Mouse (Mus musculus) MEL (cell line): Measurements from ENCODE around the gene Cldn8. TPM values are rescaled to one million over a fixed set of nuclear protein-coding genes. Genes with fewer than 3 reads are reported as not detected.

Experiments used
- DNase-seq: peaks from one replicate; pipeline ENCODE4 v3.0.0; 2011; ENCODE audit warnings: low read depth, low spot score
- H3K27ac ChIP-seq: 2 replicates; pipeline ENCODE4 v1.5.1; 2012; ENCODE audit warnings: low read depth, mild to moderate bottlenecking, control low read depth, low read length, moderate library complexity; ENCODE audit not compliant: control insufficient read depth
- H3K27me3 ChIP-seq, 2 experiments: fragments of 150-350 bp in 1 of 2; sonication (generic) in 1 of 2; 2 replicates each; pipeline ENCODE4 v1.6.1; 2012; ENCODE audit warnings: low read length in 2 of 2, mild to moderate bottlenecking in 2 of 2, improper control_type of control experiment in 1 of 2, moderate library complexity in 1 of 2; ENCODE audit not compliant: insufficient read depth in 2 of 2, control insufficient read depth in 1 of 2
- H3K36me3 ChIP-seq, 2 experiments: 2 replicates each; pipeline ENCODE4 v1.6.1; 2012 to 2014; ENCODE audit warnings: low read length in 2 of 2, improper control_type of control experiment in 1 of 2, inconsistent platforms in 1 of 2, mild to moderate bottlenecking in 1 of 2; ENCODE audit not compliant: insufficient read depth in 2 of 2, control insufficient read depth in 1 of 2
- H3K4me1 ChIP-seq, 2 experiments: fragments of 150-350 bp in 1 of 2; sonication (generic) in 1 of 2; 2 replicates each; pipeline ENCODE4 v1.6.1; 2012; ENCODE audit warnings: low read length in 2 of 2, improper control_type of control experiment in 1 of 2, mild to moderate bottlenecking in 1 of 2; ENCODE audit not compliant: insufficient read depth in 2 of 2, control insufficient read depth in 1 of 2
- H3K4me3 ChIP-seq, 2 experiments: fragments of 150-350 bp in 1 of 2; sonication (generic) in 1 of 2; 2 replicates each; pipeline ENCODE4 v1.5.1; 2012; ENCODE audit warnings: low read depth in 2 of 2, low read length in 2 of 2, mild to moderate bottlenecking in 2 of 2, moderate library complexity in 2 of 2, control low read depth in 1 of 2, improper control_type of control experiment in 1 of 2; ENCODE audit not compliant: control insufficient read depth in 1 of 2, insufficient read depth in 1 of 2
- H3K79me2 ChIP-seq: 2 replicates; pipeline ENCODE4 v1.6.1; 2012; ENCODE audit warnings: mild to moderate bottlenecking, low read length, moderate library complexity; ENCODE audit not compliant: control insufficient read depth, poor library complexity, insufficient read depth
- H3K9ac ChIP-seq: 2 replicates; pipeline ENCODE4 v1.6.1; 2012; ENCODE audit warnings: low read depth, mild to moderate bottlenecking, control low read depth, low read length, moderate library complexity; ENCODE audit not compliant: control insufficient read depth, poor library complexity, severe bottlenecking
- H3K9me3 ChIP-seq: fragments of 150-350 bp; sonication (generic); replicated peaks from 2 replicates; pipeline ENCODE4 v1.6.1; 2012; ENCODE audit warnings: mild to moderate bottlenecking, low read length, improper control_type of control experiment, moderate library complexity; ENCODE audit not compliant: insufficient read depth
- BHLHE40 ChIP-seq: IDR thresholded peaks from 2 replicates; pipeline ENCODE4 v1.6.1; 2012; ENCODE audit warnings: low read depth, mild to moderate bottlenecking, inconsistent platforms, low read length, improper control_type of control experiment, borderline replicate concordance
- CHD1 ChIP-seq: IDR thresholded peaks from 2 replicates; pipeline ENCODE4 v1.6.1; 2012; ENCODE audit warnings: low read depth, mild to moderate bottlenecking, inconsistent platforms, low read length, improper control_type of control experiment
- CHD2 ChIP-seq: IDR thresholded peaks from 2 replicates; pipeline ENCODE4 v1.6.1; 2011; ENCODE audit warnings: low read length, improper control_type of control experiment
- CTCF ChIP-seq, 3 experiments: IDR thresholded peaks in 2 of 3; conservative IDR thresholded peaks in 1 of 3; 2 replicates each; pipeline ENCODE4 v1.5.1; 2011 to 2012; ENCODE audit warnings: low read length in 3 of 3, low read depth in 2 of 3, mild to moderate bottlenecking in 2 of 3, improper control_type of control experiment in 1 of 3, inconsistent platforms in 1 of 3, mixed read lengths in 1 of 3, moderate library complexity in 1 of 3; ENCODE audit not compliant: control insufficient read depth in 1 of 3, insufficient read depth in 1 of 3, poor library complexity in 1 of 3, severe bottlenecking in 1 of 3
- E2F4 ChIP-seq: IDR thresholded peaks from 2 replicates; pipeline ENCODE4 v1.6.1; 2011; ENCODE audit warnings: low read depth, low read length, improper control_type of control experiment, borderline replicate concordance
- EP300 ChIP-seq, 2 experiments: IDR thresholded peaks; 2 replicates each; pipeline ENCODE4 v1.6.1; 2011; ENCODE audit warnings: improper control_type of control experiment in 2 of 2, low read length in 2 of 2, low read depth in 1 of 2, mild to moderate bottlenecking in 1 of 2
- JUND ChIP-seq: IDR thresholded peaks from 2 replicates; pipeline ENCODE4 v1.6.1; 2011; ENCODE audit warnings: low read depth, mild to moderate bottlenecking, improper control_type of control experiment, low read length
- KAT2A ChIP-seq: conservative IDR thresholded peaks from 2 replicates; pipeline ENCODE4 v1.6.1; 2012; ENCODE audit warnings: low read depth, low read length, improper control_type of control experiment, inconsistent platforms
- MAFK ChIP-seq: IDR thresholded peaks from 2 replicates; pipeline ENCODE4 v1.6.1; 2011; ENCODE audit warnings: low read depth, mild to moderate bottlenecking, low read length, improper control_type of control experiment, borderline replicate concordance
- MAX ChIP-seq: IDR thresholded peaks from 2 replicates; pipeline ENCODE4 v1.6.1; 2011; ENCODE audit warnings: low read length, improper control_type of control experiment
- MAZ ChIP-seq: IDR thresholded peaks from 2 replicates; pipeline ENCODE4 v1.6.1; 2012; ENCODE audit warnings: low read depth, mild to moderate bottlenecking, inconsistent platforms, low read length, improper control_type of control experiment
- MEF2A ChIP-seq: IDR thresholded peaks from 2 replicates; pipeline ENCODE4 v1.6.1; 2014; ENCODE audit warnings: low read depth, mild to moderate bottlenecking, inconsistent platforms, low read length, improper control_type of control experiment; ENCODE audit not compliant: poor library complexity, insufficient replicate concordance, severe bottlenecking; ENCODE audit errors: extremely low read depth
- MXI1 ChIP-seq: IDR thresholded peaks from 2 replicates; pipeline ENCODE4 v1.6.1; 2011; ENCODE audit warnings: mild to moderate bottlenecking, low read depth, low read length, improper control_type of control experiment
- MYB ChIP-seq: IDR thresholded peaks from 2 replicates; pipeline ENCODE4 v1.6.1; 2011; ENCODE audit warnings: mild to moderate bottlenecking, low read depth, low read length, improper control_type of control experiment
- MYC ChIP-seq: IDR thresholded peaks from 2 replicates; pipeline ENCODE4 v1.6.1; 2011; ENCODE audit warnings: low read depth, mild to moderate bottlenecking, low read length, improper control_type of control experiment, moderate library complexity
- NELFE ChIP-seq: IDR thresholded peaks from 2 replicates; pipeline ENCODE4 v1.6.1; 2011; ENCODE audit warnings: low read depth, low read length, improper control_type of control experiment
- NRF1 ChIP-seq: IDR thresholded peaks from 2 replicates; pipeline ENCODE4 v1.6.1; 2014; ENCODE audit warnings: low read depth, mild to moderate bottlenecking, inconsistent platforms, low read length, improper control_type of control experiment, moderate library complexity; ENCODE audit not compliant: poor library complexity, insufficient read depth, severe bottlenecking
- POLR2A ChIP-seq, 2 experiments: IDR thresholded peaks; 2 replicates each; pipeline ENCODE4 v1.6.1; 2011 to 2012; ENCODE audit warnings: low read length in 2 of 2, mild to moderate bottlenecking in 2 of 2, control low read depth in 1 of 2, improper control_type of control experiment in 1 of 2, low read depth in 1 of 2, moderate library complexity in 1 of 2; ENCODE audit not compliant: control insufficient read depth in 1 of 2, insufficient read depth in 1 of 2, poor library complexity in 1 of 2
- POLR2AphosphoS2 ChIP-seq: IDR thresholded peaks from 2 replicates; pipeline ENCODE4 v1.6.1; 2011; ENCODE audit warnings: low read length, improper control_type of control experiment
- RAD21 ChIP-seq: IDR thresholded peaks from 2 replicates; pipeline ENCODE4 v1.6.1; 2011; ENCODE audit warnings: mild to moderate bottlenecking, low read depth, low read length, improper control_type of control experiment
- RCOR1 ChIP-seq: IDR thresholded peaks from 2 replicates; pipeline ENCODE4 v1.6.1; 2012; ENCODE audit warnings: low read depth, mild to moderate bottlenecking, inconsistent platforms, low read length, improper control_type of control experiment
- SIN3A ChIP-seq: IDR thresholded peaks from 2 replicates; pipeline ENCODE4 v1.6.1; 2012; ENCODE audit warnings: low read length, improper control_type of control experiment, inconsistent platforms
- SMC3 ChIP-seq: IDR thresholded peaks from 2 replicates; pipeline ENCODE4 v1.6.1; 2011; ENCODE audit warnings: low read depth, low read length, improper control_type of control experiment
- TBP ChIP-seq: IDR thresholded peaks from 2 replicates; pipeline ENCODE4 v1.8.0; 2011; ENCODE audit warnings: low read depth, low read length, improper control_type of control experiment
- TCF12 ChIP-seq: IDR thresholded peaks from 2 replicates; pipeline ENCODE4 v1.6.1; 2014; ENCODE audit warnings: low read depth, mild to moderate bottlenecking, inconsistent platforms, low read length, improper control_type of control experiment, moderate library complexity
- UBTF ChIP-seq: IDR thresholded peaks from 2 replicates; pipeline ENCODE4 v1.6.1; 2012; ENCODE audit warnings: low read depth, mild to moderate bottlenecking, inconsistent platforms, low read length, improper control_type of control experiment, moderate library complexity, borderline replicate concordance; ENCODE audit not compliant: insufficient read depth
- USF1 ChIP-seq: IDR thresholded peaks from 2 replicates; pipeline ENCODE4 v1.6.1; 2014; ENCODE audit warnings: low read depth, mild to moderate bottlenecking, inconsistent platforms, low read length, improper control_type of control experiment, moderate library complexity
- USF2 ChIP-seq, 2 experiments: IDR thresholded peaks; 2 replicates each; pipeline ENCODE4 v1.6.1; 2011 to 2012; ENCODE audit warnings: improper control_type of control experiment in 2 of 2, low read length in 2 of 2, borderline replicate concordance in 1 of 2, inconsistent platforms in 1 of 2, low read depth in 1 of 2, mild to moderate bottlenecking in 1 of 2; ENCODE audit not compliant: insufficient read depth in 1 of 2
- ZC3H11A ChIP-seq: IDR thresholded peaks from 2 replicates; pipeline ENCODE4 v1.6.1; 2012; ENCODE audit warnings: low read depth, mild to moderate bottlenecking, inconsistent platforms, low read length, improper control_type of control experiment
- ZMIZ1 ChIP-seq: IDR thresholded peaks from 2 replicates; pipeline ENCODE4 v1.6.1; 2012; ENCODE audit warnings: low read depth, mild to moderate bottlenecking, inconsistent platforms, low read length, improper control_type of control experiment, moderate library complexity
- polyA plus RNA-seq, 2 experiments: library from polyadenylated mRNA; stranded (reverse) in 1 of 2; unstranded in 1 of 2; fragments of >175 nt in 1 of 2; fragments of >200 nt in 1 of 2; gene quantifications; 2 replicates each; pipeline versions ENCODE4 v1.2.1 to v1.2.4; 2012; ENCODE audit warnings: low replicate concordance in 2 of 2, low read depth in 1 of 2; ENCODE audit not compliant: insufficient read length in 2 of 2, insufficient read depth in 1 of 2, missing spikeins in 1 of 2
- total RNA-seq: library from RNA; depleted of rRNA; stranded (reverse); fragments of 300-350 nt; gene quantifications from 2 replicates; pipeline ENCODE4 v1.2.3, GENCODE M21; 2012

The Cldn8 gene
- total and polyA plus RNA-seq, 3 experiments = not detected

DNA sequence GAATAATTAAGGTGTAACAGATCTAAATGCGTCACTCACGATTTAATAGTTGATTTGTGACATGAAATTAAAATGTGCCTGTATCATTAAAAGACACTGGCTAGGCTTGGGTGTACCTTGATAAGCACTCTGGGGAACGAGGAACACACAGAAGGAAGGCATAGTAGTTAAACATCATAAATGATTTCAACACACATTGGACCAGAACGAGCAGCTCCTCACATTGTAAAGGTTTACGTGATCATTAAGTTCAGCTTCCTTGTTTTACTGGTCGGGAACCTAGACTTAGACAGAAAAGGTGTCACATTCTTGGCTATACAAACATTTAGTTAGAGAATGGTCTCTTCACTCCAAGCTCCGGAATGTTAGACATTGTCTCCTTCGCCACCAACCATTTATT lies 37.3 kb upstream of the Cldn8 start:
- Histone ChIP-seq H3K79me2 (no peaks in the 10 kb centered on the region), H3K4me1 (no peaks in the 10 kb centered on the region), H3K36me3 (no peaks in the 10 kb centered on the region), H3K9me3 (no peaks in the 10 kb centered on the region), H3K27me3 (no peaks in the 10 kb centered on the region), H3K4me3 (no peak overlapping the region), H3K9ac (no peak overlapping the region), H3K27ac (no peak overlapping the region)
- TF ChIP-seq SIN3A (no peak), CHD1 (no peak), NRF1 (no peak), JUND (no peak), CTCF (IDR thresholded peaks at IDR 0.05 in 2 of 3, conservative IDR thresholded peaks at IDR 0.05 in 1 of 3; ENCODE audit: control insufficient read depth in 1 of 3, insufficient read depth in 1 of 3, low read depth in 2 of 3, low read length in 3 of 3, poor library complexity in 1 of 3, severe bottlenecking in 1 of 3) (no peak), SMC3 (no peak), RCOR1 (no peak), RAD21 (no peak), CHD2 (no peak), USF1 (no peak), BHLHE40 (no peak), POLR2AphosphoS2 (no peak), KAT2A (no peak), MYB (no peak), MXI1 (no peak), E2F4 (no peak), ZC3H11A (no peak)
- no peak for DNase-seq

GRCm38 (mm10) chr16:88599504-88600237 lies 36.7 kb upstream of the Cldn8 start:
- H3K4me1 ChIP-seq = no peaks in the 10 kb centered on the region
- no peak overlapping the region for H3K4me3 ChIP-seq
- no peak overlapping the region for H3K9ac ChIP-seq
- TF ChIP-seq MAZ (no peak), UBTF (no peak), EP300 (IDR thresholded peaks at IDR 0.05; ENCODE audit: low read depth in 1 of 2, low read length in 2 of 2) (no peak), JUND (no peak), MAX (no peak), MAFK (no peak), TCF12 (no peak), MYC (no peak), POLR2A (IDR thresholded peaks at IDR 0.05; ENCODE audit: control insufficient read depth in 1 of 2, insufficient read depth in 1 of 2, low read depth in 1 of 2, low read length in 2 of 2, poor library complexity in 1 of 2) (no peak), POLR2AphosphoS2 (no peak), NELFE (no peak), MEF2A (no peak), ZMIZ1 (no peak), CHD1 (no peak), USF2 (IDR thresholded peaks at IDR 0.05; ENCODE audit: borderline replicate concordance in 1 of 2, insufficient read depth in 1 of 2, low read depth in 1 of 2, low read length in 2 of 2) (no peak), KAT2A (no peak), TBP (no peak), SIN3A (no peak)
- H3K36me3 ChIP-seq = no peaks in the 10 kb centered on the region
- H3K9me3 ChIP-seq = no peaks in the 10 kb centered on the region
- H3K27me3 ChIP-seq = no peaks in the 10 kb centered on the region
- no peak overlapping the region for H3K27ac ChIP-seq
- H3K79me2 ChIP-seq = no peaks in the 10 kb centered on the region
- DNase-seq = no peak
